Mouse (Mus musculus): ENCODE results near the gene Zfp229. TPM values are rescaled to one million over a fixed set of nuclear protein-coding genes. Genes with fewer than 3 reads are reported as not detected.

Zfp229 gene
- 0.59 TPM for polyA plus RNA-seq (2017; shearing (Covaris generic))

GRCm38 (mm10) chr17:21730495-21730894 lies at the start of gene Zfp229:
Gene Zfp229, plus strand, starts transcription at chr17:21730795.

DNA sequence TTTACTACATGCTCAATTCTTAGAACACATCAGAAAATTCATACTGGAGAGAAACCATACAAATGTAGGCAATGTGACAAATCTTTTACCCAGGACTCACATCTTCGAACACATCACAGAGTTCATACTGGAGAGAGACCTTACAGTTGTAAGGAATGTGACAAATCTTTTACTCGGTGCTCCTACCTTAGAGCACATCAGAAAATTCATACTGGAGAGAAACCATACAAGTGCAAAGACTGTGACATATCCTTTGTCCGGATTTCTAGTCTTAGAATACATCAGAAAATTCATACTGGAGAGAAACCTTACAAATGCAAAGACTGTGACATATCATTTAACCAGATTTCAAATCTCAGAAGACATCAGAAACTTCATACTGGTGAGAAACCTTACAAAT lies 39.0 kb upstream of the Zfp229 start, which contains the start of gene Gm10226:
Gene Gm10226 (plus strand): TSS at position 301 of the 400 bp plus-strand sequence.

DNA sequence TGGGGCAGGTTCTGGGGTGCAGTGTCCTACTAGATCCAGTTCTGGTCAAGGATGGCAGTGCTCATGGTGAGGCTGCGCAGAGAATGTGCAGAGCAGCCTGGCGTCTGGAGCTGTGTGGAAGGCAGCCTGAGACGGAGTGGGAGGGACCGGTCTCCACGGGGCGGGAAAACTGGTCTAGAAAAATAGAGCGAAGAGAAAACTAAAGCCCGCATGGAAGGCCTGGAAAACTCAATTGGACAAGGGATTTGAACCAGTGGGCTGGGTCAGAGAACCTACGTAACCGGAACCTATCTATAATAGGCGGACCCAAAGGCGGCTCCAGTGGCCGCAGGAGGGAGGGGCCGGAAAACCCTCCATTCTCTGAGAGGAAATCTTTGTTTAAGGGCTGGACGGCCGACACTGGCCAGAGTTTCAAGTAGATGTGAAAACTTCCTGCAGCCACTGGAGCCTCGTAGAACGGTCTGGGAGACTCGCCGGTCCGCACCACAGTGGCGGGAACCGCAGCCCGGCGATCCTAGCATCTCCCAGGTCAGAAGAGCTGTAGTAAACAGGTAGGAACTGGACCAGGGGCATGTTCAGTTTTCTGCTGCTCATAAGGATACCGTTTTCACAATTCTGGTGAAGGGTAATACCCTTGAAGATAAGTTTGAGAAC lies 23.1 kb upstream of the Zfp229 start, which contains the start of gene Zfp760:
Gene Zfp760 (plus strand): TSS at position 399 of the 654 bp plus-strand sequence.

Other genes starting within 250 kb of the Zfp229 start
- gene Zfp53, start 241.8 kb upstream of the Zfp229 start, polyA plus RNA-seq (2017; shearing (Covaris generic)): 64.0 TPM
- gene Zfp52, start 195.3 kb upstream of the Zfp229 start, polyA plus RNA-seq (2017; shearing (Covaris generic)): 30.7 TPM
- gene Zfp948, start 163.8 kb upstream of the Zfp229 start, polyA plus RNA-seq (2017; shearing (Covaris generic)): 6.4 TPM
- 17.1 TPM for gene Zfp983, start 80.2 kb upstream of the Zfp229 start, polyA plus RNA-seq (2017; shearing (Covaris generic))
- gene Gm10226, start 38.9 kb upstream of the Zfp229 start, polyA plus RNA-seq (2017; shearing (Covaris generic)): 22.5 TPM
- 8.0 TPM for gene Zfp760, start 23.1 kb upstream of the Zfp229 start, polyA plus RNA-seq (2017; shearing (Covaris generic))
- 0.57 TPM for gene Zfp820, start 115.0 kb downstream of the Zfp229 start, polyA plus RNA-seq (2017; shearing (Covaris generic))
- 16.4 TPM for gene Zfp995, start 179.1 kb downstream of the Zfp229 start, polyA plus RNA-seq (2017; shearing (Covaris generic))
- 36.0 TPM for gene Zfp942, start 231.7 kb downstream of the Zfp229 start, polyA plus RNA-seq (2017; shearing (Covaris generic))
- 22.2 TPM for gene Zfp943, start 231.8 kb downstream of the Zfp229 start, polyA plus RNA-seq (2017; shearing (Covaris generic))

All from activated CD4-positive, CD25-positive, alpha-beta regulatory T cell, adult 9 weeks (primary cell).